Mouse (Mus musculus) spleen, adult 2 months (tissue): Measurements from ENCODE around the gene Gtpbp3.

Source experiments
- CTCF ChIP-seq: fragments of 200-500 bp; IDR thresholded peaks from 2 replicates; pipeline ENCODE4 v1.5.1; 2011; ENCODE audit warnings: mild to moderate bottlenecking, inconsistent platforms; ENCODE audit not compliant: insufficient read depth, insufficient read length, insufficient replicate concordance; ENCODE audit errors: extremely low read depth
- POLR2A ChIP-seq: fragments of 200-500 bp; IDR thresholded peaks from 2 replicates; pipeline ENCODE4 v1.6.1; 2011; ENCODE audit warnings: low read depth, low read length, inconsistent platforms

DNA sequence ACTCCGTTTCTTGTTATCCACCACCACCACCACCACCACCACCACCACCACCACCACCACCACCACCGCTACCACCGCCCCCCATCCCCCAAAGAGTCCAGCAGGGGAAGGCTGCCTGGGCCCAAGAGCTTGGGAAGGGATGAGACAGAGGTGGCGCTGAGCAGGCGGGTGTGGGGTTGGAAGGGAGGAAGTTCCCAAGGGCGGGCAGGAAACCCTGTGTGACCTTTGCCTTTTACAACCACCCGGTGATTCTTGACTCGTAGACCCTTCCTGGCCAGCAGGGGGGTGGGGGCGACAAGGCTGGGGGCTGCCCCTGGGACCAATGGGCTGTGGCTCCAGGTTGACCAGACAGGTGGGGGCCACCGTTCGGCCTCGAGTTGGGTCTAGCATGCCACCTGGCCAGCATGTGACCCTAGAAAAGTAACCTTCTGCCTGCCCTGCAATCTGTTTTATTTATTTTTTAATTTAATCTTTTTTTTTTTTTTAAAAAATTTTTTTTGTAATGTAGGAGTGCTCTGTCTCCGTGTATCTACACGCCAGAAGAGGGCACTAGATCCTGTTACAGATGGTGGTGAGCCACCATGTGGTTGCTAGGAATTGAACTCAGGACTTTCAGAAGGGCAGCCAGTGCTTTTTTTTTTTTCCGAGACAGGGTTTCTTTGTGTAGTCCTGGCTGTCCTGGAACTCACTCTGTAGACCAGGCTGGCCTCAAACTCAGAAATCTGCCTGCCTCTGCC lies 25.3 kb downstream of the Gtpbp3 start:
- TF ChIP-seq CTCF, result no peak
- no peak for TF ChIP-seq POLR2A
